Mouse (Mus musculus): ENCODE results near the gene Ccdc69. TPM values are rescaled to one million over a fixed set of nuclear protein-coding genes. Genes with fewer than 3 reads are reported as not detected.
"Not testable (repeated sequence)": the region's sequence is repeated elsewhere in the genome, so short reads cannot be mapped to it uniquely, and the experiment has no call there.

Gene Ccdc69
- total RNA-seq, 2 experiments from 2014 or later, result 11.9 to 12.8 TPM

- intact Hi-C loops (cut with DNase I), result loop anchor here (5.0 kb wide), 1 partner anchor 59 kb away; no protein-coding TSS in a partner anchor
Measured at GRCm38 (mm10) chr11:55098189-55098915, 20.4 kb upstream of the Ccdc69 start.

GRCm38 (mm10) chr11:55097463-55098188, 19.7 kb upstream of the Ccdc69 start, which contains the start of gene Gm2a:
Gene Gm2a, plus strand, starts transcription at chr11:55098115.
- DNase-seq, result peak; percentile 92 to 93
- intact Hi-C loops (cut with DNase I), result loop anchor here (5.0 kb wide), 1 partner anchor 60 kb away; no protein-coding TSS in a partner anchor

More at GRCm38 (mm10) chr11:55098189-55098915, 20.4 kb upstream of the Ccdc69 start:
- no peak for DNase-seq

- no peak for DNase-seq
- intact Hi-C loops (cut with DNase I), result loop anchor here (5.0 kb wide), 1 partner anchor 60 kb away; no protein-coding TSS in a partner anchor
Measured at GRCm38 (mm10) chr11:55096731-55097462, 19.0 kb upstream of the Ccdc69 start.

GRCm38 (mm10) chr11:55096296-55096695, 18.4 kb upstream of the Ccdc69 start:
- intact Hi-C loops (cut with DNase I), result loop anchor here (5.0 kb wide), 1 partner anchor 61 kb away; no protein-coding TSS in a partner anchor
- DNase-seq, result not testable (repeated sequence)

- DNase-seq, result no peak
- intact Hi-C loops (cut with DNase I), result no loop called here
Measured at GRCm38 (mm10) chr11:55093096-55093495, 15.2 kb upstream of the Ccdc69 start.

GRCm38 (mm10) chr11:55089892-55090291, 12.0 kb upstream of the Ccdc69 start:
- intact Hi-C loops (cut with DNase I), result loop anchor here (5.0 kb wide), 2 partner anchors 163 to 213 kb away; no protein-coding TSS in a partner anchor

GRCm38 (mm10) chr11:55087006-55087405, 9.1 kb upstream of the Ccdc69 start:
- peak; percentile 82 to 83 for DNase-seq
- intact Hi-C loops (cut with DNase I), result loop anchor here (1.0 to 5.0 kb wide), 4 partner anchors 41 to 210 kb away; no protein-coding TSS in a partner anchor

More at GRCm38 (mm10) chr11:55089892-55090291, 12.0 kb upstream of the Ccdc69 start:
- DNase-seq, result no peak

GRCm38 (mm10) chr11:55085396-55085795, 7.5 kb upstream of the Ccdc69 start:
- DNase-seq, result peak; percentile 40 to 60
- intact Hi-C loops (cut with DNase I), result loop anchor here (5.0 kb wide), 2 partner anchors 158 to 208 kb away; no protein-coding TSS in a partner anchor

GRCm38 (mm10) chr11:55084629-55085028, 6.7 kb upstream of the Ccdc69 start:
- intact Hi-C loops (cut with DNase I), result loop anchor here (5.0 kb wide), 2 partner anchors 157 to 207 kb away; no protein-coding TSS in a partner anchor
- no peak for DNase-seq

- intact Hi-C loops (cut with DNase I), result no loop called here
- no peak for DNase-seq
Measured at GRCm38 (mm10) chr11:55081206-55081605, 3.3 kb upstream of the Ccdc69 start.

GRCm38 (mm10) chr11:55079180-55079579, 1.2 kb upstream of the Ccdc69 start:
- no peak for DNase-seq
- intact Hi-C loops (cut with DNase I), result no loop called here

- DNase-seq, result no peak
- intact Hi-C loops (cut with DNase I), result no loop called here
Measured at GRCm38 (mm10) chr11:55078502-55078901, 571 bp upstream of the Ccdc69 start.

- DNase-seq, result no peak
- intact Hi-C loops (cut with DNase I), result no loop called here
Measured at GRCm38 (mm10) chr11:55076234-55076633, 1.7 kb downstream of the Ccdc69 start.

- DNase-seq, result peak; percentile 54 to 72
- intact Hi-C loops (cut with DNase I), result no loop called here
Measured at GRCm38 (mm10) chr11:55075602-55076001, 2.3 kb downstream of the Ccdc69 start.

- DNase-seq, result no peak
- intact Hi-C loops (cut with DNase I), result no loop called here
Measured at GRCm38 (mm10) chr11:55073191-55073590, 4.7 kb downstream of the Ccdc69 start.

GRCm38 (mm10) chr11:55072467-55072866, 5.5 kb downstream of the Ccdc69 start:
- intact Hi-C loops (cut with DNase I), result no loop called here
- DNase-seq, result no peak

- no peak for DNase-seq
- intact Hi-C loops (cut with DNase I), result no loop called here
Measured at GRCm38 (mm10) chr11:55071344-55071743, 6.6 kb downstream of the Ccdc69 start.

- intact Hi-C loops (cut with DNase I), result no loop called here
- DNase-seq, result peak in 1 of 2 experiments; percentile 43
Measured at GRCm38 (mm10) chr11:55069023-55069422, 8.9 kb downstream of the Ccdc69 start.

GRCm38 (mm10) chr11:55066921-55067320, 11.0 kb downstream of the Ccdc69 start:
- no peak for DNase-seq
- intact Hi-C loops (cut with DNase I), result no loop called here

GRCm38 (mm10) chr11:55062856-55063255, 15.1 kb downstream of the Ccdc69 start:
- intact Hi-C loops (cut with DNase I), result no loop called here
- no peak for DNase-seq
